Mouse (Mus musculus) splenic B cell, adult 2 months (primary cell): ENCODE results near the gene Meltf.
"Not testable (repeated sequence)": the region's sequence is repeated elsewhere in the genome, so short reads cannot be mapped to it uniquely, and the experiment has no call there.

Source experiments
- DNase-seq: peaks from one replicate; pipeline ENCODE4 v3.0.0-alpha.2; 2011; ENCODE audit warnings: low read depth, low spot score
- H3K27me3 ChIP-seq: 2 replicates; pipeline ENCODE4 v1.6.1; 2012; ENCODE audit warnings: mild to moderate bottlenecking, low read length, moderate library complexity, mixed read lengths; ENCODE audit not compliant: control insufficient read depth, poor library complexity, insufficient read depth, severe bottlenecking
- H3K36me3 ChIP-seq: 2 replicates; pipeline ENCODE4 v1.6.1; 2012; ENCODE audit warnings: mild to moderate bottlenecking, low read length, moderate library complexity, mixed read lengths; ENCODE audit not compliant: control insufficient read depth, poor library complexity, insufficient read depth, severe bottlenecking

Meltf gene

GRCm38 (mm10) chr16:31934550-31935010, 56.0 kb downstream of the Meltf start:
- H3K36me3 ChIP-seq, result no peaks in the 10 kb centered on the region
- H3K27me3 ChIP-seq, result no peaks in the 10 kb centered on the region
- no peak for DNase-seq

DNA sequence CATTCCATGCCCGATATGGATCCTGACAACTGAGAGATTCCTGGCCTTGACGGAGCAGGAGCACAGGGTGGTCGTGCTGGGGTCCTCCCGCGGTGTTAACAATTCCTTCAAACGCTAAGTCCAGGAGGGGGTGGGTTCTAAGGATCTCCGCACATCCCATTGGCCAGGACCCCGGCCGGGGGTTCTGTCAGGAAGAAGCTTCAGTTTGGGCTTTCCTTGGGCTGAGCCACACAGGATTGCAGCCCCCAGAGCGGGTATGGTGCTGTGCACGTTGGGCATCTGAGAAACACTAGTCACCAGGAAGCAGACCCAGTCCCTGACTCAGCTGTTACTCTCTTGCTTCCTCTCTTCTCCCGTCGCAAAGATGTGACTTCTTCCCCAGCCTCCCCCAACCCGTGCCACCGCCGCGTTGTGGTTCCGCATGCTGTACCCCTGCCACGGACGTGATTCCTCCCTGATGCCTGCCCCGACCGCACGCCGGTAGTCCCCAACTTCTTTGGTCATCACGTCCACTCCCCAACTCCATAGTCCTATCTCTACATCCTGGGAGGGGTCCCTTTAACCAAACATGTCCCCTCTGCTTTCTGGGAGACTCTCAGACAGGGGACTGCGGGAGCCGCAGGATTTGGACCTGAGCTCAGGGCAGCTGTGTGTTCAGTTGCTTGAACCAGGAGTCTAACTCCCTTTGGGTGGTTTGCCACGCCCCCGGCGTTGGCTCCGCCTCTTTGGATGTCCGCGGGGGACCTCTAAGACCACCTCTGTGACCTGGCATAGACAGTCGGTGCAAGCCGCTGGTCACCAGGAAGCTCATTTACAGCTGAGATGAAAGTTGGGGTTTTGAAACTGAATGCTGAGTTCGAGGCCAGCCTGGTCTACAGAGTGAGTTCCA, 56.7 kb downstream of the Meltf start:
- H3K27me3 ChIP-seq, result no peaks in the 10 kb centered on the region
- peak; percentile 46 for DNase-seq
- H3K36me3 ChIP-seq, result no peaks in the 10 kb centered on the region

- H3K27me3 ChIP-seq, result no peaks in the 10 kb centered on the region
- DNase-seq, result no peak
These were observed 58.0 kb downstream of the Meltf start for GRCm38 (mm10) chr16:31936568-31936967.

GRCm38 (mm10) chr16:31938856-31939255, 60.2 kb downstream of the Meltf start:
- Histone ChIP-seq H3K27me3 (no peaks in the 10 kb centered on the region), H3K36me3 (no peaks in the 10 kb centered on the region)
- DNase-seq, result no peak

More at GRCm38 (mm10) chr16:31936568-31936967, 58.0 kb downstream of the Meltf start:
- H3K36me3 ChIP-seq, result no peaks in the 10 kb centered on the region

- DNase-seq, result no peak
- Histone ChIP-seq H3K27me3 (no peaks in the 10 kb centered on the region), H3K36me3 (no peaks in the 10 kb centered on the region)
These were observed 62.0 kb downstream of the Meltf start for GRCm38 (mm10) chr16:31940586-31940985.

GRCm38 (mm10) chr16:31943980-31944379, 65.4 kb downstream of the Meltf start:
- H3K36me3 ChIP-seq, result no peaks in the 10 kb centered on the region
- H3K27me3 ChIP-seq, result no peaks in the 10 kb centered on the region
- DNase-seq, result peak; percentile 80

DNA sequence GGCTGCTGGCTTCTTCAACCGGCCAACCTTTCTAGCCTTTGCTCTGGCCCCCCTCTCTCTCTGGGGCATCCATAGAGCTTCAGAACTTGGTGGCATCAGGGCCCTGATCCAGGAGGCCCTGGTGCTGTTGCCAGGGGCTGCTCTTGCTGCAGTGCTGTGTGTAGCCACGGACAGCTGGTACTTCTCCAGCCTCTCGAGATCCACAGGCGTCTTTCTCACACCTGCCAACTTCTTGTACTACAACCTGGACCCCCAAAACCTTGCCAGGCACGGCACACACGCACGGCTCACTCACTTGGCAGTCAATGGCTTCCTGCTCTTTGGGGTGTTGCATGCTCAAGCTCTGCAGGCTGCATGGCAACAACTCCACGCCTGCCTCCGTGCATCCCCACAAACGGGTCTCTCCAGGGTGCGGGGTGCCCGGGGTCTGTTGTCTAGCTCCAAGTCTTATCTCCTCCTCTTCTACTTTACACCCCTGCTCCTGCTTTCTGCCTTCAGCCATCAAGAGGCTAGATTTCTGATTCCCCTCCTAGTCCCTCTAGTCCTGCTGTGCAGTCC, 66.2 kb downstream of the Meltf start:
- DNase-seq, result no peak
- no peaks in the 10 kb centered on the region for H3K36me3 ChIP-seq
- no peaks in the 10 kb centered on the region for H3K27me3 ChIP-seq

DNA sequence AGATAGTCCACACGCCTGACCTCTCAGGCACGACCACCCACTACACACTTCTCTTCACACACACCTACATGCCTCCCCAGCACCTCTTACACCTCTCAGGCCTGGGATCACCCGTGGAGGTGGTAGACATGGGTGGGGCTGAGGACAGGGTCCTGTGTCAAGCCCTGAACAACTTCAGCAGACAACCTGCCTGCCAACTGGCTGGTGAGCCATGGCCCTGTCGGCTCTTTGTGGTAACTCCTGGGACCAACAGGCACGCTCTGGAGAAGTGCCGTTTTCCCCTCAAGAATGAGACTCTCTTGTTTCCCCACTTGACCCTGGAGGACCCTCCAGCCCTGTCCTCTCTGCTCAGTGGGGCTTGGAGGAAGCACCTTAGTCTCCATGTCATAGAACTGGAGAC, 66.8 kb downstream of the Meltf start:
- DNase-seq, result no peak
- no peaks in the 10 kb centered on the region for H3K36me3 ChIP-seq
- H3K27me3 ChIP-seq, result no peaks in the 10 kb centered on the region

- DNase-seq, H3K27me3 ChIP-seq, H3K36me3 ChIP-seq: not testable (repeated sequence)
These were observed 67.4 kb downstream of the Meltf start for GRCm38 (mm10) chr16:31945986-31946385.

- H3K36me3 ChIP-seq, result 0 out of 2 replicates have a peak, but pooled peaks cover 2% of the 10 kb centered on the region
- DNase-seq, result peak; percentile 18
These were observed 68.7 kb downstream of the Meltf start for GRCm38 (mm10) chr16:31947333-31947732.

DNA sequence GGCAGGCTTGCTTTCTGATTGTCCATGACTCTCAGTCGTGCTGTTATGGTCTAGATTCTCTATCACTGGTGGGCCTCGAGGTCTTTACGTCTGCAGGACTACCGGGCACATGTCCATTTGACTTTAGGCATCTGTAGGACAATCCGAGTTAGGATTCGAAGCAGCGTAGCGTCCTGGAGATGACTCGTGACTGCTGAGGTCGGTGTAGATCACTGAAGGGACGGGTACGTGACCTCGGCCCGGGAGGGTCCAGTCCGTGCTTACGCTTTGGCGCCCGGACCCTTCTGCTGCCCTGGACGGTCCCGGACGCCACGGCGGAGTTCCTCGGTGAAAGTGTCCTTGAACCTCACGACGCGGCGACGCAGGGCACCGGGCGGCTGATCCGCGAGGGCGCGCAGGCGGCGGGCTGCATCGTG, 69.3 kb downstream of the Meltf start:
- H3K36me3 ChIP-seq, result 0 out of 2 replicates have a peak, but pooled peaks cover 2% of the 10 kb centered on the region
- no peak for DNase-seq
- no peaks in the 10 kb centered on the region for H3K27me3 ChIP-seq

More at GRCm38 (mm10) chr16:31947333-31947732, 68.7 kb downstream of the Meltf start:
- no peaks in the 10 kb centered on the region for H3K27me3 ChIP-seq

DNA sequence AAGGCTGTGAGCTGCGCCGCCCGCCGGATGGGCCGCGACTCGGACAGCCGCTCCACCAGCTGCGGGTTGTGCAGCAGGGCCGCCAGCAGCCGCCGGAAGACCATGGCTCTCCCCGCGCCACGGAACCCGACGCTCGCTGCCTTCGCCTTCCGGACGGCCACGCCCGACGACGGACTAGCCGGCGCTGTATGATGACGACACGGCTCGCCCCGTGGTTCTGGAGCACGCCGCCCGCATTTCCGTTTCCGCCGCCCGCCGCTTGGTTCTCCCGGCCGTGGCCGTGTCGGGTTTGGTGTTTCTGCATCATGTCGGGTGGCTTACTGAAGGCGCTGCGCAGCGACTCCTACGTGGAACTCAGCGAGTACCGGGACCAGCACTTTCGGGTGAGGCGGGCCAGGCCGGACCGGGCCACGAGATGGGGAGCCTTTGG, 69.8 kb downstream of the Meltf start, which contains the start of the genes 0610012G03Rik and Ncbp2:
Gene 0610012G03Rik (minus strand): TSS at position 150 of the 430 bp plus-strand sequence.
Gene Ncbp2 (plus strand): TSS at position 169 of the 430 bp plus-strand sequence.
- peak; percentile 95 for DNase-seq
- no peaks in the 10 kb centered on the region for H3K27me3 ChIP-seq
- H3K36me3 ChIP-seq, result 0 out of 2 replicates have a peak, but pooled peaks cover 2% of the 10 kb centered on the region
